Mouse (Mus musculus) liver, embryonic 14.5 days (tissue): ENCODE data around the gene Pdhx.

Experiments used
- CTCF ChIP-seq: IDR thresholded peaks from 2 replicates; pipeline ENCODE4 v1.5.1; 2016; ENCODE audit warnings: antibody characterized with exemption, low read depth, control low read depth
- EP300 ChIP-seq: IDR thresholded peaks from 2 replicates; pipeline ENCODE4 v1.6.1; 2016; ENCODE audit warnings: antibody characterized with exemption, low read depth

GRCm38 (mm10) chr2:103066683-103067551, 6.4 kb downstream of the Pdhx start:
- no peak for TF ChIP-seq CTCF
- no peak for TF ChIP-seq EP300
